Mouse (Mus musculus) limb, embryonic 14.5 days (tissue): Measurements from ENCODE around the gene Acrbp. TPM values are rescaled to one million over a fixed set of nuclear protein-coding genes. Genes with fewer than 3 reads are reported as not detected.

Experiments
- ATAC-seq: fragments of 200-750 bp; cut with Nextera tagmentation; 2 replicates; pipeline ENCODE4 v1.8.0; 2017; ENCODE audit warnings: low read depth, moderate number of reproducible peaks, moderate TSS enrichment; ENCODE audit not compliant: low FRiP score
- DNase-seq: peaks from one replicate; pipeline ENCODE4 v3.0.0-alpha.2; 2015; ENCODE audit warnings: low spot score
- H3K27ac ChIP-seq: fragments of 300-500 bp; sonication (generic); replicated peaks from 2 replicates; pipeline ENCODE4 v1.5.1; 2014; ENCODE audit warnings: low read depth, mild to moderate bottlenecking, low read length, moderate library complexity, mixed read lengths
- H3K27me3 ChIP-seq: fragments of 300-500 bp; sonication (generic); 2 replicates; pipeline ENCODE4 v1.6.1; 2014; ENCODE audit warnings: low read length, mixed read lengths; ENCODE audit not compliant: control insufficient read depth, insufficient read depth
- H3K36me3 ChIP-seq: fragments of 300-500 bp; sonication (generic); 2 replicates; pipeline ENCODE4 v1.6.1; 2014; ENCODE audit warnings: mild to moderate bottlenecking, low read length, moderate library complexity, mixed read lengths; ENCODE audit not compliant: control insufficient read depth, insufficient read depth
- H3K4me1 ChIP-seq: fragments of 300-500 bp; sonication (generic); 2 replicates; pipeline ENCODE4 v1.6.1; 2014; ENCODE audit warnings: antibody characterized with exemption, low read length, mixed read lengths; ENCODE audit not compliant: control insufficient read depth, insufficient read depth
- H3K4me2 ChIP-seq: fragments of 300-500 bp; sonication (generic); replicated peaks from 2 replicates; pipeline ENCODE4 v1.6.1; 2014; ENCODE audit warnings: low read depth, mild to moderate bottlenecking, low read length, moderate library complexity; ENCODE audit not compliant: severe bottlenecking
- H3K4me3 ChIP-seq: fragments of 300-500 bp; sonication (generic); replicated peaks from 2 replicates; pipeline ENCODE4 v1.5.1; 2014; ENCODE audit warnings: low read length
- H3K9ac ChIP-seq: fragments of 300-500 bp; sonication (generic); 2 replicates; pipeline ENCODE4 v1.6.1; 2014; ENCODE audit warnings: mild to moderate bottlenecking, low read depth, low read length, moderate library complexity; ENCODE audit not compliant: severe bottlenecking
- H3K9me3 ChIP-seq: fragments of 300-500 bp; sonication (generic); 2 replicates; pipeline ENCODE4 v1.6.1; 2016; ENCODE audit warnings: low read length; ENCODE audit not compliant: control insufficient read depth
- POLR2A ChIP-seq: fragments of 200-500 bp; IDR thresholded peaks from 2 replicates; pipeline ENCODE4 v1.8.0; 2012; ENCODE audit warnings: inconsistent platforms, mild to moderate bottlenecking, moderate library complexity, borderline replicate concordance; ENCODE audit not compliant: insufficient read depth, insufficient read length; ENCODE audit errors: extremely low read depth
- WGBS: fragments of 180-500 bp; shearing (Covaris S2); extraction: QIAGEN DNeasy Blood & Tissue Kit; methylation state at CpG from one replicate; pipeline ENCODE4 v1.1.7; 2014; 5-methylcytosine and 5-hydroxymethylcytosine counted together
- microRNA-seq: library from miRNA; unstranded; fragments of <30 nt; microRNA quantifications from one replicate; pipeline ENCODE4, GENCODE M21; 2016
- polyA plus RNA-seq, 2 experiments: library from polyadenylated mRNA; depleted of rRNA in 1 of 2; stranded (reverse) in 1 of 2; unstranded in 1 of 2; fragments of >200 nt; fragmentation: Nextera tagmentation in 1 of 2; extraction: Ambion mirVana in 1 of 2; gene quantifications; 2 replicates each; pipeline versions ENCODE4 v1.2.1 to v1.2.3; 2012 to 2014

Gene Acrbp
- polyA plus RNA-seq, 2 experiments: 9.4 to 28.9 TPM

GRCm38 (mm10) chr6:125110927-125111326 lies 61.4 kb downstream of the Acrbp start:
- H3K4me2 ChIP-seq: no peak overlapping the region
- no peak overlapping the region for H3K9ac ChIP-seq
- ATAC-seq (no peak), DNase-seq (no peak)
- no peaks in the 10 kb centered on the region for H3K27me3 ChIP-seq
- WGBS: 92% methylated on average over 7 of the region's 7 CpGs
- TF ChIP-seq POLR2A: no peak
- no peak overlapping the region for H3K27ac ChIP-seq
- no peaks in the 10 kb centered on the region for H3K9me3 ChIP-seq
- H3K36me3 ChIP-seq: peaks cover 98% of the 10 kb centered on the region
- no peaks in the 10 kb centered on the region for H3K4me1 ChIP-seq
- no peak overlapping the region for H3K4me3 ChIP-seq

- no peaks in the 10 kb centered on the region for H3K27me3 ChIP-seq
- no peaks in the 10 kb centered on the region for H3K9me3 ChIP-seq
- no peak for ATAC-seq
- H3K27ac ChIP-seq: no peak overlapping the region
- no peak for TF ChIP-seq POLR2A
- H3K4me2 ChIP-seq: no peak overlapping the region
- peaks cover 96% of the 10 kb centered on the region for H3K36me3 ChIP-seq
- no peaks in the 10 kb centered on the region for H3K4me1 ChIP-seq
- WGBS: 91% methylated on average over 11 of the region's 11 CpGs
- DNase-seq: no peak
- no peak overlapping the region for H3K4me3 ChIP-seq
- H3K9ac ChIP-seq: no peak overlapping the region
These were observed 63.1 kb downstream of the Acrbp start for GRCm38 (mm10) chr6:125112553-125112952.

Small RNA genes within 50 kb of the gene (microRNA-seq; reads per million reads assigned to microRNA genes)
- gene Mir7045: not detected

Other genes with a start within 250 kb of the Acrbp start
- 9.8 and 11.1 TPM in 2 replicates for gene Spsb2, start 241.0 kb upstream of the Acrbp start, polyA plus RNA-seq (2012; rRNA removed)
- gene Spsb2, start 241.0 kb upstream of the Acrbp start, polyA plus RNA-seq (2014; fragmentation: Nextera tagmentation; extraction: Ambion mirVana): 8.9 and 10.8 TPM in 2 replicates
- gene Tpi1, start 235.4 kb upstream of the Acrbp start, polyA plus RNA-seq (2012; rRNA removed): 636 and 744 TPM in 2 replicates
- gene Tpi1, start 235.4 kb upstream of the Acrbp start, polyA plus RNA-seq (2014; fragmentation: Nextera tagmentation; extraction: Ambion mirVana): 808 and 825 TPM in 2 replicates
- gene Usp5, start 220.2 kb upstream of the Acrbp start, polyA plus RNA-seq (2012; rRNA removed): 105 and 119 TPM in 2 replicates
- 115 and 120 TPM in 2 replicates for gene Usp5, start 220.2 kb upstream of the Acrbp start, polyA plus RNA-seq (2014; fragmentation: Nextera tagmentation; extraction: Ambion mirVana)
- 141 and 164 TPM in 2 replicates for gene Cdca3, start 220.1 kb upstream of the Acrbp start, polyA plus RNA-seq (2012; rRNA removed)
- gene Cdca3, start 220.1 kb upstream of the Acrbp start, polyA plus RNA-seq (2014; fragmentation: Nextera tagmentation; extraction: Ambion mirVana): 128 and 146 TPM in 2 replicates
- gene Gnb3, start 209.4 kb upstream of the Acrbp start, polyA plus RNA-seq (2012; rRNA removed): 1.9 and 2.3 TPM in 2 replicates
- gene Gnb3, start 209.4 kb upstream of the Acrbp start, polyA plus RNA-seq (2014; fragmentation: Nextera tagmentation; extraction: Ambion mirVana): 1.6 and 1.8 TPM in 2 replicates
- 339 and 401 TPM in 2 replicates for gene P3h3, start 191.9 kb upstream of the Acrbp start, polyA plus RNA-seq (2012; rRNA removed)
- 57.5 and 67.6 TPM in 2 replicates for gene P3h3, start 191.9 kb upstream of the Acrbp start, polyA plus RNA-seq (2014; fragmentation: Nextera tagmentation; extraction: Ambion mirVana)
- gene Gpr162, start 185.7 kb upstream of the Acrbp start, polyA plus RNA-seq (2012; rRNA removed): 7.5 and 10.8 TPM in 2 replicates
- 2.1 and 2.3 TPM in 2 replicates for gene Gpr162, start 185.7 kb upstream of the Acrbp start, polyA plus RNA-seq (2014; fragmentation: Nextera tagmentation; extraction: Ambion mirVana)
- 0.23 and 0.26 TPM in 2 replicates for gene Cd4, start 161.5 kb upstream of the Acrbp start, polyA plus RNA-seq (2012; rRNA removed)
- 0.10 and 0.51 TPM in 2 replicates for gene Cd4, start 161.5 kb upstream of the Acrbp start, polyA plus RNA-seq (2014; fragmentation: Nextera tagmentation; extraction: Ambion mirVana)
- 2.3 and 3.2 TPM in 2 replicates for gene Lag3, start 138.0 kb upstream of the Acrbp start, polyA plus RNA-seq (2012; rRNA removed)
- gene Lag3, start 138.0 kb upstream of the Acrbp start, polyA plus RNA-seq (2014; fragmentation: Nextera tagmentation; extraction: Ambion mirVana): 2.0 and 2.6 TPM in 2 replicates
- gene Ptms, start 129.6 kb upstream of the Acrbp start, polyA plus RNA-seq (2012; rRNA removed): 1,126 and 1,778 TPM in 2 replicates
- 306 and 353 TPM in 2 replicates for gene Ptms, start 129.6 kb upstream of the Acrbp start, polyA plus RNA-seq (2014; fragmentation: Nextera tagmentation; extraction: Ambion mirVana)
- gene Mlf2, start 118.3 kb upstream of the Acrbp start, polyA plus RNA-seq (2012; rRNA removed): 407 and 471 TPM in 2 replicates
- gene Mlf2, start 118.3 kb upstream of the Acrbp start, polyA plus RNA-seq (2014; fragmentation: Nextera tagmentation; extraction: Ambion mirVana): 355 and 380 TPM in 2 replicates
- 215 and 251 TPM in 2 replicates for gene Cops7a, start 84.2 kb upstream of the Acrbp start, polyA plus RNA-seq (2012; rRNA removed)
- 137 and 144 TPM in 2 replicates for gene Cops7a, start 84.2 kb upstream of the Acrbp start, polyA plus RNA-seq (2014; fragmentation: Nextera tagmentation; extraction: Ambion mirVana)
- 35.2 and 44.6 TPM in 2 replicates for gene Pianp, start 53.0 kb upstream of the Acrbp start, polyA plus RNA-seq (2012; rRNA removed)
- 20.0 and 20.3 TPM in 2 replicates for gene Pianp, start 53.0 kb upstream of the Acrbp start, polyA plus RNA-seq (2014; fragmentation: Nextera tagmentation; extraction: Ambion mirVana)
- 103 and 130 TPM in 2 replicates for gene Zfp384, start 40.5 kb upstream of the Acrbp start, polyA plus RNA-seq (2012; rRNA removed)
- 12.4 and 14.6 TPM in 2 replicates for gene Zfp384, start 40.5 kb upstream of the Acrbp start, polyA plus RNA-seq (2014; fragmentation: Nextera tagmentation; extraction: Ambion mirVana)
- 143 TPM in 2 replicates for gene Ing4, start 9.9 kb upstream of the Acrbp start, polyA plus RNA-seq (2012; rRNA removed)
- 122 and 131 TPM in 2 replicates for gene Ing4, start 9.9 kb upstream of the Acrbp start, polyA plus RNA-seq (2014; fragmentation: Nextera tagmentation; extraction: Ambion mirVana)
- gene Lpar5, start 18.2 kb downstream of the Acrbp start, polyA plus RNA-seq (2012; rRNA removed): 3.9 and 5.0 TPM in 2 replicates
- gene Lpar5, start 18.2 kb downstream of the Acrbp start, polyA plus RNA-seq (2014; fragmentation: Nextera tagmentation; extraction: Ambion mirVana): 2.5 and 4.0 TPM in 2 replicates
- gene Chd4, start 46.3 kb downstream of the Acrbp start, polyA plus RNA-seq (2012; rRNA removed): 75.0 and 89.7 TPM in 2 replicates
- 78.6 and 81.8 TPM in 2 replicates for gene Chd4, start 46.3 kb downstream of the Acrbp start, polyA plus RNA-seq (2014; fragmentation: Nextera tagmentation; extraction: Ambion mirVana)
- gene Nop2, start 82.2 kb downstream of the Acrbp start, polyA plus RNA-seq (2012; rRNA removed): 43.7 and 48.5 TPM in 2 replicates
- 54.2 TPM in 2 replicates for gene Nop2, start 82.2 kb downstream of the Acrbp start, polyA plus RNA-seq (2014; fragmentation: Nextera tagmentation; extraction: Ambion mirVana)
- 64.7 and 78.6 TPM in 2 replicates for gene Iffo1, start 95.6 kb downstream of the Acrbp start, polyA plus RNA-seq (2012; rRNA removed)
- 25.9 and 34.1 TPM in 2 replicates for gene Iffo1, start 95.6 kb downstream of the Acrbp start, polyA plus RNA-seq (2014; fragmentation: Nextera tagmentation; extraction: Ambion mirVana)
- 3,758 and 4,454 TPM in 2 replicates for gene Gapdh, start 116.8 kb downstream of the Acrbp start, polyA plus RNA-seq (2012; rRNA removed)
- 1,656 and 1,691 TPM in 2 replicates for gene Gapdh, start 116.8 kb downstream of the Acrbp start, polyA plus RNA-seq (2014; fragmentation: Nextera tagmentation; extraction: Ambion mirVana)
- 250 and 270 TPM in 2 replicates for gene Ncapd2, start 142.0 kb downstream of the Acrbp start, polyA plus RNA-seq (2012; rRNA removed)
- 82.9 and 96.9 TPM in 2 replicates for gene Ncapd2, start 142.0 kb downstream of the Acrbp start, polyA plus RNA-seq (2014; fragmentation: Nextera tagmentation; extraction: Ambion mirVana)
- gene Mrpl51, start 142.1 kb downstream of the Acrbp start, polyA plus RNA-seq (2012; rRNA removed): 56.5 and 75.0 TPM in 2 replicates
- 189 and 199 TPM in 2 replicates for gene Mrpl51, start 142.1 kb downstream of the Acrbp start, polyA plus RNA-seq (2014; fragmentation: Nextera tagmentation; extraction: Ambion mirVana)
- gene Vamp1, start 165.9 kb downstream of the Acrbp start, polyA plus RNA-seq (2012; rRNA removed): 14.7 and 16.2 TPM in 2 replicates
- gene Vamp1, start 165.9 kb downstream of the Acrbp start, polyA plus RNA-seq (2014; fragmentation: Nextera tagmentation; extraction: Ambion mirVana): 2.4 and 2.6 TPM in 2 replicates
- 2.7 and 2.8 TPM in 2 replicates for gene Tapbpl, start 182.2 kb downstream of the Acrbp start, polyA plus RNA-seq (2012; rRNA removed)
- 3.4 and 3.7 TPM in 2 replicates for gene Tapbpl, start 182.2 kb downstream of the Acrbp start, polyA plus RNA-seq (2014; fragmentation: Nextera tagmentation; extraction: Ambion mirVana)
- 0.22 and 0.50 TPM in 2 replicates for gene Cd27, start 187.3 kb downstream of the Acrbp start, polyA plus RNA-seq (2012; rRNA removed)
- 1.3 and 1.5 TPM in 2 replicates for gene Cd27, start 187.3 kb downstream of the Acrbp start, polyA plus RNA-seq (2014; fragmentation: Nextera tagmentation; extraction: Ambion mirVana)
- 0.45 and 0.47 TPM in 2 replicates for gene Tuba3a, start 236.4 kb downstream of the Acrbp start, polyA plus RNA-seq (2012; rRNA removed)
- 0.30 TPM in 1 of 2 replicates, not detected in the other for gene Tuba3a, start 236.4 kb downstream of the Acrbp start, polyA plus RNA-seq (2014; fragmentation: Nextera tagmentation; extraction: Ambion mirVana)